9 mouse cellular contexts compared by ENCODE assay signal in the genomic region with DNA sequence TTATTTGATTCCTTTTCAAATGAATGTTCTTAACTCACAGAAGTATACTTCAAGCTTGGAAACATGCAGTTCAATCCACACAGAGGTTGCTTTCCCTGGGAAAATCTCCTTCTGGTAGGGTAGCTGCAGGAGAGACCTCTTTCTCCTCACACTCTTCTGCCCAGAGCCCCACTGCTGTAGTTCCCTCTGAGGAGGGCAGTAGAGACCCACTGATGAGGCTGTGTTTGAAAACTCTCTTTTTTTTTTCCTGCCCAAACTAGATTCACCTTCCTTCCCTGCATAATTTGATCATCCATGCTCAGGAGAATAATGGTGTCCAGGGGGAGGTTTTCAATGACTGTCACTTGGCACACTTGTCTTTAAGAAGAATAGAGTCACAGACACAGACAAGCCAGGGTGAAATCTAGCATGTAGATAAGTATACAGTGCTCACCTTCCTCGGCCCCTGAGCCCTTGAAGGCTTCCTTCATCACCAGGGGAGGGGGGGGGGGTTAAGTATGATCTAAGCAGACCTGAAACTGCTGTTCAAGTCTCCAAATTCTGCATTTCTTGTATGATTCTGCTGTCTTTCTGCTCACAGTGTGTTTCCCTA.
A peak's percentile ranks its signal among the peaks of the same experiment; 100 is the strongest.
DNase-seq lines count a peak whose midpoint lies in the region; ATAC-seq lines count a peak whose summit lies in the region.
"Had no signal": no experiment of that assay in that cellular context is flagged by ENCODE, and none has a peak within 500 bp of the region (broad histone marks: within the 10 kb centered on the region; RNA-seq: fewer than 3 reads in every experiment).

No protein-coding gene starts in this region.

- peak; percentile 65; the same call in 1 of the 2 replicates for ATAC-seq in embryonic facial prominence, embryonic 11.5 days (replicated peaks; ENCODE audit: insufficient number of reproducible peaks, low FRiP score, low TSS enrichment, low read depth)
- no peak for ATAC-seq in midbrain, embryonic 12.5 days (ENCODE audit: low FRiP score, low read depth)

- H3K4me2 ChIP-seq in embryonic facial prominence, embryonic 11.5 days (ENCODE audit: low read depth, low read length), result no peak overlapping the region
- H3K4me2 ChIP-seq in midbrain, embryonic 12.5 days (replicated peaks), result no peak overlapping the region

- WGBS in heart, embryonic 10.5 days, result 59% methylated on average over 1 of the region's 1 CpGs
- 29% methylated on average over 1 of the region's 1 CpGs for WGBS in embryonic facial prominence, embryonic 11.5 days
- 17% methylated on average over 1 of the region's 1 CpGs for WGBS in midbrain, embryonic 12.5 days

- H3K9me3 ChIP-seq in heart, embryonic 10.5 days, result no peaks in the 10 kb centered on the region
- H3K9me3 ChIP-seq in embryonic facial prominence, embryonic 11.5 days (replicated peaks; ENCODE audit: control insufficient read depth, low read length), result no peaks in the 10 kb centered on the region
- H3K9me3 ChIP-seq in midbrain, embryonic 12.5 days, result no peaks in the 10 kb centered on the region
- H3K9me3 ChIP-seq: G1E had no signal

- no peak overlapping the region for H3K27ac ChIP-seq in heart, embryonic 10.5 days
- no peak overlapping the region for H3K27ac ChIP-seq in embryonic facial prominence, embryonic 11.5 days (replicated peaks; ENCODE audit: low read depth, low read length)
- peak overlapping the region; percentile 30; the same call in 1 of the 2 replicates for H3K27ac ChIP-seq in midbrain, embryonic 12.5 days (replicated peaks)

- H3K36me3 ChIP-seq in heart, embryonic 10.5 days, result no peaks in the 10 kb centered on the region
- no peaks in the 10 kb centered on the region for H3K36me3 ChIP-seq in embryonic facial prominence, embryonic 11.5 days (replicated peaks; ENCODE audit: control insufficient read depth, insufficient read depth, low read depth, low read length)
- H3K36me3 ChIP-seq in midbrain, embryonic 12.5 days, result no peaks in the 10 kb centered on the region
- H3K36me3 ChIP-seq: G1E had no signal

- no peak overlapping the region for H3K9ac ChIP-seq in embryonic facial prominence, embryonic 11.5 days (replicated peaks; ENCODE audit: low read length)
- no peak overlapping the region for H3K9ac ChIP-seq in midbrain, embryonic 12.5 days (replicated peaks)

- H3K4me3 ChIP-seq in heart, embryonic 10.5 days, result no peak overlapping the region
- no peak overlapping the region for H3K4me3 ChIP-seq in embryonic facial prominence, embryonic 11.5 days (ENCODE audit: low read depth, low read length)
- no peak overlapping the region for H3K4me3 ChIP-seq in midbrain, embryonic 12.5 days

- no peaks in the 10 kb centered on the region for H3K27me3 ChIP-seq in heart, embryonic 10.5 days (ENCODE audit: insufficient read depth, poor library complexity, severe bottlenecking)
- H3K27me3 ChIP-seq in embryonic facial prominence, embryonic 11.5 days (ENCODE audit: control insufficient read depth, insufficient read depth, low read length), result no peaks in the 10 kb centered on the region
- H3K27me3 ChIP-seq in midbrain, embryonic 12.5 days, result no peaks in the 10 kb centered on the region

- DNase-seq in heart, adult 11 months, result peak; percentile 6
- DNase-seq in heart, embryonic 10.5 days (ENCODE audit: low spot score), result no peak
- DNase-seq in lung, postnatal 10 days, result peak; percentile 14
- no peak for DNase-seq in lung, postnatal 14 days
- DNase-seq in embryonic facial prominence, embryonic 11.5 days (ENCODE audit: low spot score), result peak; percentile 54
- DNase-seq in yolk sac, embryonic 10.5 days (ENCODE audit: low spot score), result no peak
- no peak for DNase-seq in cerebellum, adult 8-10 months

- H3K4me1 ChIP-seq in heart, embryonic 10.5 days, result no peaks in the 10 kb centered on the region
- H3K4me1 ChIP-seq in embryonic facial prominence, embryonic 11.5 days (ENCODE audit: control insufficient read depth, insufficient read depth, low read length), result no peaks in the 10 kb centered on the region
- H3K4me1 ChIP-seq in midbrain, embryonic 12.5 days, result peaks cover 16% of the 10 kb centered on the region

Comparison
In these comparisons a context has a peak if more than half of its experiments do, and no peak if none do; other contexts are left out.
1. DNase-seq: peak in heart, adult 11 months (single experiment), lung, postnatal 10 days (single experiment) and embryonic facial prominence, embryonic 11.5 days (single experiment); none in heart, embryonic 10.5 days (single experiment), lung, postnatal 14 days (single experiment), yolk sac, embryonic 10.5 days (single experiment) and cerebellum, adult 8-10 months (single experiment).